Mouse (Mus musculus) kidney, postnatal 10 days (tissue): ENCODE results near the gene Gm11214.
A peak's percentile ranks its signal among the peaks of the same experiment; 100 is the strongest.

Experiments used
- DNase-seq: peaks from one replicate; pipeline ENCODE4 v3.0.0; 2021; ENCODE audit warnings: mixed read lengths

Gm11214 gene

GRCm38 (mm10) chr4:63663279-63663678 is at the start of gene Gm11214:
Gm11214 (minus strand) TSS chr4:63663379.
- no peak for DNase-seq

GRCm38 (mm10) chr4:63711886-63712285 is 48.7 kb upstream of the Gm11214 start:
- DNase-seq, result no peak

GRCm38 (mm10) chr4:63710431-63711220 is 47.4 kb upstream of the Gm11214 start:
- DNase-seq, result no peak

GRCm38 (mm10) chr4:63706279-63706971 is 43.2 kb upstream of the Gm11214 start:
- DNase-seq, result no peak

DNA sequence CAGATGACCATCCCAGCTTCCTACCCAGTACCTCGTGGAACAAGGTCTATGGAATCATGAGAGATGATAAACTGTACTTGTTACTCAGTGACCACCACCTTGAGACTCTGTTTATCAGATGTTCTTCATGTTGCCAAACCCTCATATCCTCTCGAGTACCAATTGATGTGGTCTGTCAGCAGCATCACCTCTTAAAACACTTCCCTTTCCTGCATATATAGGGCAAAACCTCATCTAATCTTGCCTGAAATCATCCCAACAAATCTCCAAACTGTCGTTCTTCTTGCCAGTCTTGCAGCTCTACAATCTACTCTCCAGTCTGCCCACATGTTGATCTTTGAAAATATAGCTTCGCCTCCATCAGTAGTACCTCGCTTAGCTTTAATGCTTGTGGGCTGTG is 41.1 kb upstream of the Gm11214 start:
- no peak for DNase-seq

DNA sequence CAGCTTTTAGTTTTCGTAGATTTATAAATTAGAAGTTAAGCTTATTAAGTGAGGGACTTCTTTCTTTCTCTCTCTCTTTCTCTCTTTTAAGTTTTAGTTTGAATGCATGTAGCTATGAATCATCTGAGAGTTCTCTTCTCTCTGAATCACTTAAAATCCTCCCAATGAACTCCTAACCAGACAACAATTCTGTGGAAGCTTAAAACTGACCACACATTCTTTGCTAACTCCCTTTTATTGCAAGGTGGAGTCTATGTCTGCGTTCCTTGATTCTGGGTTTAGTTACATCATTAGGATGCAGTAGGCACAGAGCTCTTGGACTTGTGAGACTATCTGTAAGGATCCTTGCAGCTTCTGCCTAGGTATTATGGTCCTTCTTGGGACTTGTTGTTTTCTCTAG is 40.5 kb upstream of the Gm11214 start:
- no peak for DNase-seq

GRCm38 (mm10) chr4:63702006-63702704 is 39.0 kb upstream of the Gm11214 start:
- DNase-seq, result no peak

DNA sequence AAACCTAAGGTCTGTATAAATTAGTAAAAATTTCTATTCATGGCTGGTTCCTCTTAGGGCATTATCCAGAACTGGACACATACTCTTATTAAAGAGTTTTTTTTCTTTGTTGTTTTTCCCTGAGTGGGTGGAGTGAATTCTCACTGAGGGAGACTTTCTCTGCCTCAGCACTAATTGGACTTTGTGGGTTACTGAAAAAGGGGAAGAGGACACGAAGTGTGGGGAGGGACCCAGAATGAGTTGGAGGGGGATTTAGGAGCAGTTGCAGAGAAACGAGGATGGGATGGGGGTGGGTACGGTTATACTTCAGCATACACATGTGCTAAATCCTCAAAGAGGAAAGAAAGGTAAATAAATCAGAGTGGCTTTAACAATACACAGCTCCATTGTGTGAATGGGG is 36.6 kb upstream of the Gm11214 start:
- DNase-seq, result no peak

GRCm38 (mm10) chr4:63696921-63697320 is 33.7 kb upstream of the Gm11214 start:
- DNase-seq, result peak; percentile 26

GRCm38 (mm10) chr4:63692351-63692750 is 29.2 kb upstream of the Gm11214 start:
- peak; percentile 16 for DNase-seq

- peak; percentile 43 for DNase-seq
Measured at GRCm38 (mm10) chr4:63687429-63687828, 24.2 kb upstream of the Gm11214 start.

GRCm38 (mm10) chr4:63686157-63686556 is 23.0 kb upstream of the Gm11214 start:
- peak; percentile 58 for DNase-seq

DNA sequence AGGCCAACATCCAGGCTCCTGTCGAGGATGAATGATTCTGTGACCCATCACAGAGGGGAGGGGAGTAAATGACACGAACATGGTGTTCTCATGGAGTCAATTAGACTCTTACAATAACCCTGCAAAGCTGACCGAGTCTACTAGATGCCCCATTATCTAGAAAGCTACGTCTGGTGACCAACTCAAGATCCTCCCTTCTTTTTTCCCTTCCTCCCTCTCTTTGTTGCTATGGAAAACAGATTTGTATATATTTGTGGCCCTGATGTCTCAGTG is 22.0 kb upstream of the Gm11214 start:
- DNase-seq, result no peak

DNA sequence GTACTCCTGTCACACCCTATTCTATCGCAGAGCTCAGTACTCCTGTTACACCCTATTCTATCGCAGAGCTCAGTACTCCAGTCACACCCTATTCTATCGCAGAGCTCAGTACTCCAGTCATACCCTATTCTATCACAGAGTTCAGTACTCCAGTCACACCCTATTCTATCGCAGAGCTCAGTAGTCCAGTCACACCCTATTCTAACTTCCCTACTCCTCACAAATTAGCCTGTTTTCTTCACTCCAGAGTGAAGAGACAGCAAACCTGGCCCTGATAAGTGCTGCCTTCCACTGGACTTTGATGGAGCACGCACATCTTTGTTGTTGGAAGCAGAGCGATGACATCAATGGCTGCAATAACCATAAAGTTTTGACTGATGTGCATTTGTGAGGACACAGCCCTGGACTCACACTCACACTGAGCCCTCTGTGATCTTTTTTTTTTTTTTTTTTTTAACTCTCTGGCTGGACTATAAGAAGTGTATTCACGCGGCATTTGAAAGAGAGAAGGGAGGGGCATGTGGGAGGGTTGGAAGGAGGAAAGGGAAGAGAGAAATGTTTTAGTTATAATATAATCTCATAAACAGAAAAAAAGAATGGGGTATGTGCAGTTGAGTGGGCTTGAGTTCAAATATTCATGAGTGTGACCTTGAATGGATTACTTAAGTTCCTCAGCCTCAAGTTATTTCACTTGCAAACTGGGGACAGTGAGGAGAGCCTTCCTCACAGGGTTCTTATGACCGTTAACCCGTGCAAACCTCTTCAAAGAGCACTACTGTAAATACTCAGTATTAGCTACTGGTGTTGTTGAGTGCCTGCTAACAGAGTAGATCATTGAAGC is 21.5 kb upstream of the Gm11214 start:
- no peak for DNase-seq

DNA sequence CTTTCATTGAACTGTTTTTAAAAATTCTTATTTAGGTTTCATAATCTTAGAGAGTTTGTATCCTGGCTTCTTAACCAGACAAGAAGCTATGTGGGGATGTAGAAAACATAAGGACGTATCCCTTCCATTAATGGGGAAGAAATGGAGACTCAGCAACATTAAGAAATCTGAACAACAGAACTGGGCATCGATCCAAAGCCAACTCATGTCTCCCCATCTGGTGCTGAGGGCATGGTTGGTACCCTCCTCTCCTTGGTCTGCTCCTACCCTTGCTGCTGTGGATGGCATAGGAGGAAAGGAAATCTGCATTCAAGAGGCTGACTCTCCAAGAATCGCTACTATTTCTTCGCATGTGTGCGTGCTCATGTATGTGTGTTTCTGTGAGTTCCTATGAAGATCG is 20.5 kb upstream of the Gm11214 start:
- DNase-seq, result no peak

DNA sequence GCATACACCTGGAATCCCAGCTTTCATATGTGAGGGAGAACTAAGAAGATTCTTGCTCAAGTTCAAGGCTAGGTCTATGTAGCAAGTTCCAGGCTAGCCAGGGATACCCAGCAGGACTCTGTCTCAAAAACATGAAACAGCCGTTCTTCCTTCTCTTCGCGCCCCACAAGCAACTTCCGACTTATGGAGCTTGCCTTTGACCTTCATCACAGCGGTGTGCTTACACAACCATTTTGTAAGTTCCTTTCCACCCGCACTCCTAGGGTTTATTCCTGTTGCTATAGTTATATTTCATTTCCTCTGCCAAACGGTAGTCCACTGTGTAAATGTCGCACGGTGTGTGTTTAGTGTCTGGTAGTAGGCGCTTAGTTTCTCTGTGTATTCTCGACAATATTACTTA is 19.9 kb upstream of the Gm11214 start:
- no peak for DNase-seq

DNA sequence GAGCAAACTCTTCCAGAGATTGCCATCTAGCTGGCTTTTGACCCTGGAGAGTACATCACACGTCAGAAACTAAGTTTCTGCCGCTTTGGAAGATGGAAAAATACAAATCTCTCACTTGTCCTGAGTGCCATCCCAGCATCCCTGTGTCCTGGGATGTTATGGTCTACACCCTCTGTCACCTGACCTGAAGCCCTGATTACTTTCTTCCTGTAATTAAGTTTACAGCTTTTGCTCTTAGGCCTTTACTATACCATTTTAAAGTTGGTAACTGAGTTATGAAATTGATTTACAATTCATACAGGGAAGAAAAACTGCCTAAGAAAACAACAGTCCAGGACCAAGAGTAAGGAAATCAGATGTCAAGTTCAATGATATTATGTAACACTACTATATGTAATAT is 19.3 kb upstream of the Gm11214 start:
- no peak for DNase-seq

DNA sequence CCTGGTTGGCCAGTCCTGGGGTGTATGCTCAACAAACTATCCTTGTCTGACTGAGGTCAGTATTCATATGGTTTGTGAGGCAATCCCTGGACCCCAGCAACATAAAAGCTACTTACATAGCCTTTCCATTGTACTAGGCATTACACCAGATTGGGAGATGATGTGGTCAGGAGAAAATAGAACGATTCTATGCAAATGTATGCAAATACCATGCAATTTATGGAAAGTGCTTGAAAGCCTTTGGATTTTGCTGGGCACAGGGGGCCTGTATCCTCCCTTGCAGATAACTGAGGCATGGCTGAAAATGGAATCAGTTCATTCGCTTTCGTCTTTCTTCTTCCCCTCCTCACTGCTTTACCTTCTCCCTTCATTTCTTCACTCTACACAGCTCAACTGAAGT is 18.4 kb upstream of the Gm11214 start:
- no peak for DNase-seq

GRCm38 (mm10) chr4:63675128-63675527 is 11.9 kb upstream of the Gm11214 start:
- DNase-seq, result no peak

DNA sequence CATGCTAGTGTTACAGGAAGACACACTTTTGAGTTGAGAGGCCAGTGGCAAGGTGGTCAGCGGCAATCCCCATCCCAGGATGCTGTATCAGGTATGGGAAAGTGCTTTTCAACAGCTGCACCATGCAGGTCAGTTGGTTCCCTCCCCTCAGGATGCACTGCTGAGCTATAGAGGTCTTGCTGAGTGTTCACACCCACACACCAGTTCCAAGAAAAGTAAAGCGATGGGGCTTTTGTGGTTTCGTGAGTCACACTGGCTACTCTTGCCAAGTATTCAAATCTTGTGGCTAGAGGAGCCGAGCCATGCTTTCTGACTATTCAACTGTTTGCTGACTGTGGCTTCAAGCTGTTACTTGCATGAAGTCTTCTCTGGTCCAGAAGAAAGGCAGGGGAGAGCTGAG is 5.1 kb upstream of the Gm11214 start:
- DNase-seq, result no peak

DNA sequence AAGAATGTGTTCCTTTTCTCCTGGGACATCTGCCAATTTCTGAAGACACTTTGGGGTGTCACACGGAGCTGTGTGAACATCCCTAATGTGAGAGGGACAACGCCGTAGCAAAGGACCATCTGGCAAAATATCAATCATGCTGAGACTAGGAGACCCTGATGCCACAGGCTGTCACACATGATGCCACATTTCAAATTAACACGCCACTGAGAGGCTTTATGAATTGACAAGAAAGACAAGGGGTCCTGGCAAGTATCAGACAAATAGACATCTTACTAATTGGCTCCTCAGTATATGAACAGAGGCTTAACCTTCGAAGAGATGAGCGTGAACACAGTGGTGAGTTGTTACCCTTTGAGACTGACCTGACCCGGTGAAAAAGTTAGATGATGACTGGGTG is 2.6 kb upstream of the Gm11214 start:
- DNase-seq, result no peak

DNA sequence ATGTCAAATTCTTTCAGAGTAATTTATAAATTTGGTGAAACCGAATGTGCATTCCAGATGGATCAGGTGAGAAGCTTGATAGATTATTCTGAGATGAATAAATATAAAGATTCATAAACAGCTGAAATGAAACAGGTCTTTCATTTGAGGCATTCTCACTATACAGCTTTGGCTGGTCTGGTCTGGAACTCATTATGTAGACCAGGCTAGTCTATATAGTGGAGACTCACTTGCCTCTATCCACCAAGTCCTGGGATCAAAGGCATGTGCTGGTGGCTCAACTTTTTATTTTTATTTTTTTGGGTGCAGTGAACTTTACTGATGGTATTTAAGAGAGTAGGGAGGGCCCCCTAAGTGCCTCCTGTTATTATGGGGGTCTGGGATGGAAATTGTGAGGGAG is 1.3 kb downstream of the Gm11214 start:
- DNase-seq, result no peak

DNA sequence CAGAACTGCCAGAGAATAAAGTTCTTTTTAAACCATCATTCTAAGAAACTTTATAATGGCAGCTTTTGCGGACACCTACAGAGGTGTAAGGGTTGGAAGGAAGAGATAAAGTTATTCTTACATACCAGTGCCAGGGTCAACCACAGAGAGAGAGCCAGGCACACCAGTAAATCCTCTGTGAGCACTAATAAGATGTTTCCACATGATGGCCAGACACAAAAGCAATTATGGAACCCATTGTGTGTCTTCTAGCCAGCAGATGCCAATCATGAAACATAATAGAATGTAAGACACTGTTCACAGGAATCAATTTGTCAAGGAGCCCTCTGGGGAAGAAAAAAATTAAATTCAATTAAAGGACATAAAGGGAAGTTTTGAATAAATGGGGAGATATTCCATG is 1.8 kb downstream of the Gm11214 start:
- no peak for DNase-seq
